Comparison of ENCODE assay signal across 11 mouse cellular contexts in the genomic region with DNA sequence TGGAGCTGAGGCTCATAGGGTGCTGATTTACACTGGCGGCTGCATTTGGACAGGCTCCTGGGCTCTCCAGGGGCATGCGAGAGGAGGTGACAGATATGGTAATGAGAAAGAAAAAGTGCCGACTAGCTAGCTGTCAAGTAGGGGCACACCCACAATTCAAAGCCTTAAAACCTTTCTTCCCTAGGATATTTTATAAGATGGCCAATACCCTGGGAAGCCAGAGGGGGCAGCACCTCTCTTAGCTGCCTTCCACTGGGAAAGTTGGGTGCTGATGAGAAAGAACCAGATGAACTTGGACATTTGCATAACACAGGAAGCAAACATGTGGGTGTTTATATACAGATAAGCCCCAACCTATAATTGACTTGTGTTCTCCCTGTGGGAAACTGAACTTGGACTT. TPM values are rescaled to one million over a fixed set of nuclear protein-coding genes. Genes with fewer than 3 reads are reported as not detected.
A peak's percentile ranks its signal among the peaks of the same experiment; 100 is the strongest.
DNase-seq lines count a peak whose midpoint lies in the region; ATAC-seq and TF ChIP-seq lines count a peak whose summit lies in the region.
"Had no signal": no experiment of that assay in that cellular context is flagged by ENCODE, and none has a peak within 500 bp of the region (broad histone marks: within the 10 kb centered on the region; RNA-seq: fewer than 3 reads in every experiment).

No protein-coding gene starts in this region.

- H3K9me3 ChIP-seq in CH12.LX (replicated peaks; ENCODE audit: low read length): no peaks in the 10 kb centered on the region
- H3K9me3 ChIP-seq in embryonic facial prominence, embryonic 11.5 days (replicated peaks; ENCODE audit: control insufficient read depth, low read length): no peaks in the 10 kb centered on the region

- TF ChIP-seq RAD21 in CH12.LX (IDR thresholded peaks at IDR 0.05; ENCODE audit: low read depth, low read length): peak; percentile 2

- peak; percentile 76 for TF ChIP-seq CTCF in layer of hippocampus, adult 2 months (conservative IDR thresholded peaks at IDR 0.05)
- peak; percentile 59 to 71 for TF ChIP-seq CTCF in CH12.LX (conservative IDR thresholded peaks at IDR 0.05 in 1 of 2, IDR thresholded peaks at IDR 0.05 in 1 of 2; ENCODE audit: low read depth in 2 of 2, low read length in 2 of 2)

- peaks cover 46% of the 10 kb centered on the region for H3K27me3 ChIP-seq in CH12.LX (replicated peaks)
- no peaks in the 10 kb centered on the region for H3K27me3 ChIP-seq in embryonic facial prominence, embryonic 11.5 days (ENCODE audit: control insufficient read depth, insufficient read depth, low read length)

- in situ Hi-C loops in CH12.LX (cut with MboI; ENCODE audit: low pct_ligation_motif_present, low pct_unique_long_range_greater_than_20kb, low sequenced_read_pairs): no loop called here

- no peak for TF ChIP-seq POLR2A in CH12.LX (IDR thresholded peaks at IDR 0.05; ENCODE audit: low read depth, low read length)

- no peak; the same call in 1 of the 2 replicates for TF ChIP-seq EP300 in CH12.LX (IDR thresholded peaks at IDR 0.05; ENCODE audit: low read length)

- no peak overlapping the region for H3K27ac ChIP-seq in layer of hippocampus, adult 2 months
- peak overlapping the region; percentile 62 for H3K27ac ChIP-seq in CH12.LX (ENCODE audit: insufficient read depth, low read depth)
- H3K27ac ChIP-seq in embryonic facial prominence, embryonic 11.5 days (replicated peaks; ENCODE audit: low read depth, low read length): no peak overlapping the region

- no peak for ATAC-seq in cerebellum, adult (ENCODE audit: insufficient number of reproducible peaks, low FRiP score, low TSS enrichment)
- ATAC-seq in embryonic facial prominence, embryonic 11.5 days (replicated peaks; ENCODE audit: insufficient number of reproducible peaks, low FRiP score, low TSS enrichment, low read depth): no peak

- H3K9ac ChIP-seq in CH12.LX (ENCODE audit: insufficient read depth, low read depth): peak overlapping the region; percentile 73
- H3K9ac ChIP-seq in embryonic facial prominence, embryonic 11.5 days (replicated peaks; ENCODE audit: low read length): no peak overlapping the region

- dilution Hi-C loops in CH12.LX (cut with MboI; ENCODE audit: extremely low pct_ligation_motif_present, extremely low pct_unique_long_range_greater_than_20kb, low sequenced_read_pairs): no loop called here

- peaks cover 26 to 29% of the 10 kb centered on the region in 2 experiments for H3K4me1 ChIP-seq in CH12.LX (ENCODE audit: control insufficient read depth in 1 of 2, insufficient read depth in 2 of 2)
- H3K4me1 ChIP-seq in embryonic facial prominence, embryonic 11.5 days (ENCODE audit: control insufficient read depth, insufficient read depth, low read length): no peaks in the 10 kb centered on the region

- DNase-seq in cerebellum, adult 18-20 months: peak; percentile 13 to 14
- DNase-seq in layer of hippocampus, adult 2 months (ENCODE audit: low spot score in 2 of 2): no peak
- DNase-seq in layer of hippocampus, adult 11-12 months (ENCODE audit: low spot score): no peak
- DNase-seq in CH12.LX (ENCODE audit: extremely low read depth): peak; percentile 46
- peak; percentile 45 for DNase-seq in embryonic facial prominence, embryonic 11.5 days (ENCODE audit: low spot score)
- DNase-seq in ovary, adult 18-20 months (ENCODE audit: low spot score): no peak
- no peak for DNase-seq in c-Kit-positive CD71-positive TER-119-positive erythroid progenitor cells, embryonic 14.5 days (ENCODE audit: low spot score)

- H3K36me3 ChIP-seq in CH12.LX (replicated peaks in 1 of 2; ENCODE audit: control insufficient read depth in 1 of 2, insufficient read depth in 1 of 2, low read length in 1 of 2): no peaks in the 10 kb centered on the region
- no peaks in the 10 kb centered on the region for H3K36me3 ChIP-seq in embryonic facial prominence, embryonic 11.5 days (replicated peaks; ENCODE audit: control insufficient read depth, insufficient read depth, low read depth, low read length)

- peak overlapping the region; percentile 94 for H3K4me2 ChIP-seq in CH12.LX (ENCODE audit: insufficient read depth, low read depth, poor library complexity, severe bottlenecking)
- H3K4me2 ChIP-seq in embryonic facial prominence, embryonic 11.5 days (ENCODE audit: low read depth, low read length): no peak overlapping the region

- no peaks in the 10 kb centered on the region for H3K79me2 ChIP-seq in CH12.LX (replicated peaks; ENCODE audit: control insufficient read depth, extremely low read depth, insufficient read depth, poor library complexity, severe bottlenecking)

- H3K4me3 ChIP-seq in layer of hippocampus, adult 2 months: no peak overlapping the region
- peak overlapping the region; percentile 1 to 37 (median 35) for H3K4me3 ChIP-seq in CH12.LX (replicated peaks in 1 of 3; ENCODE audit: low read depth in 2 of 3, low read length in 2 of 3, poor library complexity in 1 of 3)
- H3K4me3 ChIP-seq in embryonic facial prominence, embryonic 11.5 days (ENCODE audit: low read depth, low read length): no peak overlapping the region

- 27% methylated on average over 3 of the region's 3 CpGs for WGBS in embryonic facial prominence, embryonic 11.5 days

TF ChIP-seq in CH12.LX, 34 proteins besides CTCF, POLR2A, EP300 and RAD21:
- TF ChIP-seq MAX (IDR thresholded peaks at IDR 0.05; ENCODE audit: low read length) (no peak; the same call in 1 of the 2 replicates), MEF2A (IDR thresholded peaks at IDR 0.05; ENCODE audit: borderline replicate concordance, low read depth, low read length) (no peak), MXI1 (IDR thresholded peaks at IDR 0.05; ENCODE audit: low read depth, low read length) (no peak), HCFC1 (IDR thresholded peaks at IDR 0.05; ENCODE audit: low read depth, low read length) (no peak), SMC3 (IDR thresholded peaks at IDR 0.05; ENCODE audit: low read depth, low read length) (0 out of 2 replicates have a peak, but pooled peaks have one; percentile 3), E2F4 (IDR thresholded peaks at IDR 0.05; ENCODE audit: insufficient replicate concordance, low read depth, low read length) (no peak), IRF4 (IDR thresholded peaks at IDR 0.05; ENCODE audit: low read depth, low read length) (peak; percentile 33; the same call in 1 of the 2 replicates)

RNA-seq across cellular contexts. Expression of a gene that starts 5.5 kb away (rescaled TPM):
- total RNA-seq in layer of hippocampus, adult 2 months (2021): under 1 TPM in 1 of 2 experiments, not detected in 1; 0.23 TPM
- total RNA-seq in CH12.LX (2012; rRNA removed) (0.13 TPM in 1 of 2 replicates, not detected in the other), CH12.LX (2014; rRNA removed) (not detected in 2 replicates)
- 0.14 and 0.27 TPM in 2 replicates for polyA plus RNA-seq in CH12.LX (2012; ENCODE audit: insufficient read length, low read depth)
- polyA plus RNA-seq in embryonic facial prominence, embryonic 11.5 days (2014; fragmentation: Nextera tagmentation; extraction: Ambion mirVana): 0.34 TPM in 1 of 2 replicates, not detected in the other
- total RNA-seq: heart, postnatal 10 days had no signal

RNA-seq across cellular contexts. Expression of a gene that starts 18.3 kb away (rescaled TPM):
- total RNA-seq in layer of hippocampus, adult 2 months (2021): not detected
- total RNA-seq in CH12.LX (2012; rRNA removed): not detected in 2 replicates
- total RNA-seq in CH12.LX (2014; rRNA removed): not detected in 2 replicates
- polyA plus RNA-seq in CH12.LX (2012; ENCODE audit: insufficient read length, low read depth): not detected in 2 replicates
- polyA plus RNA-seq in embryonic facial prominence, embryonic 11.5 days (2014; fragmentation: Nextera tagmentation; extraction: Ambion mirVana): 0.13 TPM in 1 of 2 replicates, not detected in the other
- total RNA-seq: heart, postnatal 10 days; left cerebral cortex, postnatal 25 days had no signal
- polyA plus RNA-seq: C2C12 had no signal

RNA-seq across cellular contexts. Expression of a gene that starts 19.9 kb away (rescaled TPM):
- total RNA-seq in layer of hippocampus, adult 2 months (2021): 10 to 100 TPM; 14.8 to 16.4 TPM
- total RNA-seq in CH12.LX (2012; rRNA removed): 3.0 and 3.4 TPM in 2 replicates
- total RNA-seq in CH12.LX (2014; rRNA removed): 9.0 and 9.3 TPM in 2 replicates
- 12.2 and 15.3 TPM in 2 replicates for polyA plus RNA-seq in CH12.LX (2012; ENCODE audit: insufficient read length, low read depth)
- 26.7 and 30.1 TPM in 2 replicates for polyA plus RNA-seq in embryonic facial prominence, embryonic 11.5 days (2014; fragmentation: Nextera tagmentation; extraction: Ambion mirVana)

RNA-seq across cellular contexts. Expression of a gene that starts 31.5 kb away (rescaled TPM):
- not detected for total RNA-seq in layer of hippocampus, adult 2 months (2021)
- not detected in 2 replicates for total RNA-seq in CH12.LX (2012; rRNA removed)
- not detected in 2 replicates for total RNA-seq in CH12.LX (2014; rRNA removed)
- not detected in 2 replicates for polyA plus RNA-seq in CH12.LX (2012; ENCODE audit: insufficient read length, low read depth)
- 0.08 and 0.14 TPM in 2 replicates for polyA plus RNA-seq in embryonic facial prominence, embryonic 11.5 days (2014; fragmentation: Nextera tagmentation; extraction: Ambion mirVana)
- total RNA-seq: heart, postnatal 10 days; left cerebral cortex, postnatal 25 days had no signal
- polyA plus RNA-seq: C2C12 had no signal

RNA-seq across cellular contexts. Expression of a gene that starts 46.5 kb away (rescaled TPM):
- total RNA-seq in layer of hippocampus, adult 2 months (2021): not detected
- total RNA-seq in CH12.LX (2012; rRNA removed) (0.42 and 1.0 TPM in 2 replicates), CH12.LX (2014; rRNA removed) (0.17 and 0.36 TPM in 2 replicates)
- polyA plus RNA-seq in CH12.LX (2012; ENCODE audit: insufficient read length, low read depth): 0.69 and 0.75 TPM in 2 replicates
- polyA plus RNA-seq in embryonic facial prominence, embryonic 11.5 days (2014; fragmentation: Nextera tagmentation; extraction: Ambion mirVana): not detected in 2 replicates
- total RNA-seq: heart, postnatal 10 days; left cerebral cortex, postnatal 25 days had no signal
- polyA plus RNA-seq: C2C12 had no signal

Comparison
In these comparisons a context has a peak if more than half of its experiments do, and no peak if none do; other contexts are left out.
1. DNase-seq: peak in cerebellum, adult 18-20 months (2 of 2), CH12.LX (single experiment) and embryonic facial prominence, embryonic 11.5 days (single experiment); none in layer of hippocampus, adult 2 months (0 of 2), layer of hippocampus, adult 11-12 months (single experiment), ovary, adult 18-20 months (single experiment) and c-Kit-positive CD71-positive TER-119-positive erythroid progenitor cells, embryonic 14.5 days (single experiment).
2. H3K4me3 ChIP-seq: peak in CH12.LX (3 of 3); none in layer of hippocampus, adult 2 months (single experiment) and embryonic facial prominence, embryonic 11.5 days (single experiment).